Mouse (Mus musculus): ENCODE measurements around the gene Tead3.
"Not testable (repeated sequence)": the region's sequence is repeated elsewhere in the genome, so short reads cannot be mapped to it uniquely, and the experiment has no call there.

Tead3 gene

GRCm38 (mm10) chr17:28360531-28361277, 10.1 kb upstream of the Tead3 start:
- no peak for DNase-seq (ENCODE audit: extremely low read depth, insufficient read length, low spot score)

DNA sequence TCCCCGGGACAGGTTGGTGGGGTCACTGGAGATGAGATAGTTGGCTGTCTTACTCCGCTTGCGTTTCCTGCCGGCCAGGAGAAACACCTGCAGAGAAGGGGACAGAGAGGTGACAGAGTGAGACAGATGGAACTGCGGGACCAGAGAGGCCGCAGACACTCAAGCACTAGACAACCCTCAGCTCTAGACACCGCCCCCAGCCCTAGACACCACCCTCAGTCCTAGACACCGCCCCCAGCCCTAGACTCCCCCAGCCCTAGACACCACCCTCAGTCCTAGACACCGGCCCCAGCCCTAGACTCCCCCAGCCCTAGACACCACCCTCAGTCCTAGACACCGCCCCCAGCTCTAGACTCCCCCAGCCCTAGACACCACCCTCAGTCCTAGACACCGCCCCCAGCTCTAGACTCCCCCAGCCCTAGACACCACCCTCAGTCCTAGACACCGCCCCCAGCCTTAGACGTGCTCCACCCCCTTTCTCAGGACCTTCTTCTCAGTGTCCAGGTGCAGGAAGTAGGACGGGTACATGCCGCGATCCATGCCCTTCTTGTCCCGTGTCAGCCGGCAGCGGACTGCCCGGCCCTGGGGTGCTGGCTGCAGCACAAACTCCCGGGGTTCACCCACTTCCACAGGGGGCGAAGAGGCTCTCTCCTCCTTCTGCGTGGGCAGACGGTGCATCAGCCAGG, 8.1 kb upstream of the Tead3 start:
- not testable (repeated sequence) for DNase-seq (ENCODE audit: extremely low read depth, insufficient read length, low spot score)

- no peak for DNase-seq (ENCODE audit: extremely low read depth, insufficient read length, low spot score)
Measured at GRCm38 (mm10) chr17:28355871-28356270, 5.3 kb upstream of the Tead3 start.

DNA sequence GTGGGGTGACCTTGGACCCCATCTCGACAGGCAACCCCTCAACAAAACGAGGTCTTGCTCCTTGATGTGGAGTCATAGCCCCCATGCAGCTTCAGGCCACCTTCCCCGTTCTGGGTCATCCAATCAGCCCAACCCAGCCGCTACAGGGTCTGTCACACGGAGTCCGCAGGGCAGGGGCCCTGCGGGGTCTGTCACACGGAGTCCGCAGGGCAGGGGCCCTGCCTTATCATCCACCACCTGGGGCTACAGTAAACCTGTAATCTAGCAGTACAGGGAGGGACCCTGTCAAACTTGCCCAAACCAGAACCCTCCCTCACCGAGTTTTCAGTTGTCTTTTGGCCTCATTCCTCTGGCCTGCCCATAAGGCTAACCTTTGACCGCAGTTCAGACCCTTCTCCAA, 1.4 kb upstream of the Tead3 start:
- DNase-seq (ENCODE audit: extremely low read depth, insufficient read length, low spot score): no peak

- no peak for DNase-seq (ENCODE audit: extremely low read depth, insufficient read length, low spot score)
Measured at GRCm38 (mm10) chr17:28351353-28351890, 805 bp upstream of the Tead3 start.

GRCm38 (mm10) chr17:28349901-28350465, 634 bp downstream of the Tead3 start:
- peak; percentile 75 for DNase-seq (ENCODE audit: extremely low read depth, insufficient read length, low spot score)

DNA sequence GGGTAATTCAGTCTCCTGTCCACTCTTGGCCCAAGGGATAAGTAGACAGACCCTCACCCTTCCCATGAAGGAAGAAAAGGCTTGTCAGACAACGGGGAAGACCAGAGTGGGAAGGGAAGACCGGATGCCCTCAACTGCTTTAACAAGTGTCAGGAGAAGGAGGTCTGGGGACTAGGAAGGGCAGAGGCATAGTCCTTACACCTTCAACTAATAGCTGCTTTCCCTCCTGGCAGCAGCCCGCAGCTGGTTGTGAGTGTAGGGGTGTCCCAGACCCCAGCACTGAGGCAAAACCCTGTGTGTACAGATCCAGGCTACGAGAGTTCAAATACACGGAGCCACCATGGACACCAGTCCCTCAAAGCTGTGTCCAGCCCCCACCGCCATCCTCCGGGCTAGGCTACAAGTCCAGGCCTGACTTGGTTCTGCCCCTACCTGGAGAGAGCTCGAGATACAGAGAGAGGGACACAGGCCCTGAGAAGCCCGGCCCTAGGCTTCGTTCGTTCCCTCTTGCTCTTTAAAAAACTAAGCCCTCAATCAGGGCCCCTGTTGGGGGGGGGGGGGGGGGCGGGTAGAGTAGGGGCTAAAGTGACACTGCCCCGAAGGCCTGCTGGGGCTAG, 1.2 kb downstream of the Tead3 start:
- peak; percentile 49 for DNase-seq (ENCODE audit: extremely low read depth, insufficient read length, low spot score)

DNA sequence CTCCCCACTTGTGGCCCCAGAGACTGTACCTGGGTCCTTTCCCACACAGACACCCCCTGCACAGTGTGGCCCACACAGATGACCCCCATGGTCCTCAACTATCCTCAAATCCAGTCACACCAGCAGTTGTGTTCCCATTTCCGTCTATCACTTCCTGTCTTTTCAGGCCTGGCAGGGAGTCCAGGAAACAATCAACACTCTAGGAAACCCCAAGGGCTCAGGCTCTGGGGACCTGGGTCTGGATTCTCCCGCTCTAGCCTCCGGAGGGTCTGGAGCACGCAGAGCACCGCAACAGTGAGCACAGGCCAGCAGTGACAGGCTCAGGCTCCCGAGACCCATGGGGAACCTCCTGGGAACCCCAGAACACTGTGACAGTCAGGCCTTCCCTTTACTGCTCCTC, 2.4 kb downstream of the Tead3 start:
- no peak for DNase-seq (ENCODE audit: extremely low read depth, insufficient read length, low spot score)

GRCm38 (mm10) chr17:28347327-28347726, 3.3 kb downstream of the Tead3 start:
- DNase-seq (ENCODE audit: extremely low read depth, insufficient read length, low spot score): no peak

DNA sequence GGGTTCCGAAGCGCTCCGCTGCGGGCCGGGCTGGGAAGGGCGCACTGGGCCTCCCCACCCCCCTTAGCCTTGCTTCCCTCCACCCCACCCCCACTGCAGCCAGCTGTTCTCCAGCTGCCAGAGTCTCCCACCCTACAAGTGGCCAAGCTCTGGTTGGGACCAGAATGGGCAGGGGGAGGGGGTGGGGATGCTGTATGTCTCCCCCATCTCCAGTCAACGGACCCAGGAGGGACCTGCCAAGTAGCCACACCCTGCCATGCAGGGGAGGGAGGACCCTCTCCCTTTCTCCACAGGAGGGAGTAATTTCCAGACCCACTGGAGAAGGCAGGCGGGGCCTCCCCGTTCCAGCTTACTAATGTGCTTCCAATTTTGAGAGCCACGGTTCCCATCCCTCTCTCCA, 4.7 kb downstream of the Tead3 start:
- DNase-seq (ENCODE audit: extremely low read depth, insufficient read length, low spot score): no peak

DNA sequence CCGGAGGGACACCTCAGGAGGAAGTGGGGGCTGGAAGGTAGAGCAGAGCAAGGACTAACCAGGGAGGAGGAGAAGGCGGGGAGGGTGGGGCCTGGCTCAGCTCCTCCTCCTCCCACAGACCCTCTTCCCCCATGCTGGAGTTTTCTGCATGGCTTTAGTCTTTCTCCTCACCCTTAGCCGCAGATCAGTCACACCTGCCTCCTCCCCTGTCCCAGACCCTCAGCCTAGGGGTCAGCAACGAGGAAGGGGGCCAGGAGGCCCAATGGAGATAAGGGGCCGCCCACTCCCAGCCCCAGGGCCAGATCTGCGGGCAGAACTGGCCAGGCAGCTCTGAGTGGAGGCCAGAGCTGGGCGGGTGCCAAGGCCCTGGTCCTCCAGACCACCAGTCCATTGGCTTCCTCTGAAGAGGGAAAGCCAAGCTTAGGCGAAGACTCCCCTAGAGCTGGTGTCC, 5.3 kb downstream of the Tead3 start:
- no peak for DNase-seq (ENCODE audit: extremely low read depth, insufficient read length, low spot score)

DNA sequence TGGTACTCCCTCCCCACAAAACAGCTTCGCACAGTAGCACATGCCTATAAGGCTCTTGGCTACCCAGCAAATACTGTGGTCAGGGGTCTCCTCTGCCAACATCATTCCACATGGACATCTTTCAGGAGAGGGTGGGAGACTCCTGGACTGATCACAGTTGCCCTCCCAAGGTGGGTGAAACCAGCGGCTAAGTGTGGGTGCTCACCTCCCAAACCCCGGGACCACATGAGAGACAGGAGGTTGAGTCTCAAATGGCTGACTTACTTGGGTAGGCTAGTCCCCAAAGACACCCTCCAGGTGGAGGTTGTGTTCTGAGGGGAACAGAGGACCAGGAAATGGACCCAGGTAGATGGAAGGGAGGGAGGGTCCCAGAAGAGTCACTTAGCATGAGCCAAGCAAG, 5.9 kb downstream of the Tead3 start:
- no peak for DNase-seq (ENCODE audit: extremely low read depth, insufficient read length, low spot score)

GRCm38 (mm10) chr17:28344050-28344607, 6.5 kb downstream of the Tead3 start:
- no peak for DNase-seq (ENCODE audit: extremely low read depth, insufficient read length, low spot score)

GRCm38 (mm10) chr17:28341091-28341490, 9.5 kb downstream of the Tead3 start:
- peak; percentile 89 for DNase-seq (ENCODE audit: extremely low read depth, insufficient read length, low spot score)

DNA sequence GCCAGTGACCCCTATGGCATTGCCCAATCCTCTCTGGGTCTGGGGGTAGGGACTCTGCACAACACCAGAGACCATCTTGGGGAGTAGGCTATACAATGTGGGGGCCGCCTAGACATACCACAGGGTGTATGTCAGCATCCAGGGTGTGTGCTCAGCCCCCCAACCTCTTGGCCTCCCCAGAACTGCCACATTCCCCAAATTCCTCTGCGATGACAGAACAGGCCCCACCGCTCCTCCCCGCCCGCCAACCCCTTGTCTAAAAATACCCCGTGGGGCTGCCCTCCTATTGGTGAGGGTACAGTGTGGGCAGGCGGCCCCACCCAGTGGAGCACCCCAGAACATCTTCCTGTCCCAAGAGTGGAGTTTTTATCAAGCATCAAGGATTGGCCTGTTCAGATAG, 10.0 kb downstream of the Tead3 start:
- peak; percentile 62 for DNase-seq (ENCODE audit: extremely low read depth, insufficient read length, low spot score)

DNA sequence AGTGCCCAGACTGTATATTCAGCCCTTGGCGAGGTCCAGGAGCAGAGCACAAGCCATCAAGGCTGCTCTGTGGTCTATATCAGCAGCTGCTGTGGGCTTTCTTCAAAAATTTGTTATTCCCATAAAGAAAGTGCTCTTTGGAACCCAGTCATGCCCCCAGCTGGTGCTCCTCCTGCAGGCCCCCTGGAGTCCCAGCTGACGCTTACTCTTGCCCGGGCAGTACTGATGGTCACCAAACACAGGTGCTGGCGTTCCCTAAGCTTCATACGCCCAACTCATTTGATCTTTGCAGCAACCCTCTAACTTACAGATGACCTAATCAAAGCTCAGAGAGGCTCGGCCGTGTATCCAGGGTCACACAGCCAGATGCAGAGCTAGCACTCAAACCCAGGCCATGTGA, 13.1 kb downstream of the Tead3 start:
- DNase-seq (ENCODE audit: extremely low read depth, insufficient read length, low spot score): no peak

DNA sequence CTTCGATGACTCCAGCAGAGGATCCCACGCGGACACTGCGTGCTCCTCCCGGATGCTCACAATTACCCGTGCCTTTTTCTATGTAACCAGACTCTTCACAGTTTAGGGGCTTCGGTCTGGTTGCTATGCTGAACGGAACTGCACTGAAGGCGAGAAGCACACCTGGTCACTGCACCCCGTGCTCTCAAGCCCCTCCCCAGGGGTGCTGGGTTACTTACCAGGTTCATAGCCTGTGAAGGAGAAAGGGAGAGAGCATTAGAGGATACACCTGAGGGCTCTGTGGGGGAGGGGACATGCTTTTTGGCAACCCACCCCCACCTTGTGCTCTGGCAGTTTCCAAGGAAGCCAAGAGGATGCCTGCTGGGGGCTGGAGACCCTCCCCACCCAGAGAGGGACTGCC, 15.3 kb downstream of the Tead3 start:
- no peak for DNase-seq (ENCODE audit: extremely low read depth, insufficient read length, low spot score)

GRCm38 (mm10) chr17:28332915-28333546, 17.6 kb downstream of the Tead3 start:
- DNase-seq (ENCODE audit: extremely low read depth, insufficient read length, low spot score): no peak

DNA sequence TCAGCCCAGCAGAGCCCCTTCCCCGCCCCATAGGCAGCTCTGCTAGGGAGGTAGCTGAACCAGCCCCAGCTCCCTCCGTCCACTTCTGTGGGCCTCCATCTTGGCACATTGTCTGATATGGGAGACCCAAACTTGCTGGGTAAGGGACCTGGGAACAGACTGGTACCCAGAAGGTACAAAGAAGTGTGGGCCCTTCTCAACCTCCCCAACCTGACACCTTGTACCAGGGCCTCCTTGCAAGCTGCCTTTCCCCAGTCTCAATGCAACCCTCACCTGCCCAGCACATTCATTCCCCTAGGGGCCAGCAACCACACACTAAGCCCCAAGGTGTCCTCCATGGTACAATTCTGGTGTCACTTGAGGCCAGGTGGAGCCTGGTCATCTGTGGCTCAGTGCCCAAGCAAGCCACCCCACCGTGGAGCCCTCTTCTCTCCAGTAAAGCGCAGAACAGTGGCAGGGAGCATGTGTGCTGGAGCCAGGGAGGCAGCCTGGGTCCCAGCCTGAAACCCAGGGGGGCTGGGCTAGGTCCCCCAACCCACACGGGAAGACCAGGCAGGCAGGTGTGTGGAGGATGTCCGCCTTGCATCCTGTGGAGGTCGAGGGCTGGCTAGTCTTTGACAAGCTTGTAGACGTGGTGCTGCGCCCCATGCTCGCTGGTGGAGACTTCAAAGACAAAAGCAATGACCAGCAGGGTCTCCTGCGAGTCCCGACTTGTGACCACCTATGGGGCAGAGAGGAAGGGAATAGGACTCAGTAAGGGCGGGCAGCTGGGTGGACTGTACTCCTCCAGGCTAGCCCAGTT, 18.3 kb downstream of the Tead3 start:
- DNase-seq (ENCODE audit: extremely low read depth, insufficient read length, low spot score): peak; percentile 63

Measured in 3134 (cell line).